Mouse (Mus musculus) erythroblast, embryonic 14.5 days (primary cell): ENCODE results near the gene Defb45.

Source experiments
- GATA1 ChIP-seq: IDR thresholded peaks from 2 replicates; pipeline ENCODE4 v1.6.1; 2012; ENCODE audit warnings: low read length, inconsistent platforms, mixed read lengths
- TAL1 ChIP-seq: IDR thresholded peaks from 3 replicates; pipeline ENCODE4 v1.6.1; 2012; ENCODE audit warnings: low read length, inconsistent platforms, mixed read lengths

GRCm38 (mm10) chr2:152543478-152543877, 55.7 kb downstream of the Defb45 start:
- no peak for TF ChIP-seq GATA1
- no peak for TF ChIP-seq TAL1
